26 mouse cellular contexts compared by ENCODE assay signal in the genomic region with DNA sequence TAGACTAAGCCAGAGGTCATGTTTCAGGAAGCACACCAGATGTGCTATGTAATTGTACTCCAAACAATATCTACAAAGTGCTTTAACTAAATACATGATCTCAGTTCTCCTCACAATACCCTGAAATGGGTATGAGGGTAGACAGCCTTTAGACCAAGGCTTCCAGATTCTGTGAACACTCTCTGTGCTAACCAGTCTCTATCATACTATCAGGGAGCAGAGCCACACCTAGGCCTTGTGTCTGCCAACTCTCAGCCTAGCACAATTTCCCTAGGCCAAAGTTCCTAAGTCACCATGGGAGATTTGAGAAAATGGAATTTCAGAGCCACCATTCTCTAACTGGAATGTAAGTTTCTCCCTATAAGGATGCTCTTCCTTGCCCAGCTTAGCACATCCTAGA.
A peak's percentile ranks its signal among the peaks of the same experiment; 100 is the strongest.
DNase-seq lines count a peak whose midpoint lies in the region; ATAC-seq lines count a peak whose summit lies in the region.
"Had no signal": no experiment of that assay in that cellular context is flagged by ENCODE, and none has a peak within 500 bp of the region (broad histone marks: within the 10 kb centered on the region; RNA-seq: fewer than 3 reads in every experiment).

No protein-coding gene starts in this region.

- H3K4me3 ChIP-seq in kidney, embryonic 14.5 days (ENCODE audit: low read length): no peak overlapping the region
- no peak overlapping the region for H3K4me3 ChIP-seq in lung, embryonic 16.5 days (ENCODE audit: low read length)
- no peak overlapping the region for H3K4me3 ChIP-seq in limb, embryonic 11.5 days (ENCODE audit: low read depth, low read length)
- H3K4me3 ChIP-seq: embryonic facial prominence, embryonic 13.5 days; heart, adult 2 months; heart, embryonic 13.5 days; layer of hippocampus, adult 2 months; left cerebral cortex, adult 2 months; limb, embryonic 15.5 days; liver, embryonic 15.5 days; midbrain, embryonic 10.5 days; myocyte; neural tube, embryonic 12.5 days had no signal

- H3K27me3 ChIP-seq in kidney, embryonic 14.5 days (ENCODE audit: control insufficient read depth, insufficient read depth, low read length): no peaks in the 10 kb centered on the region
- H3K27me3 ChIP-seq in lung, embryonic 16.5 days (ENCODE audit: control insufficient read depth, insufficient read depth, low read depth, low read length): no peaks in the 10 kb centered on the region
- H3K27me3 ChIP-seq in limb, embryonic 11.5 days (ENCODE audit: control insufficient read depth, insufficient read depth, low read length): no peaks in the 10 kb centered on the region
- H3K27me3 ChIP-seq: heart, embryonic 13.5 days; limb, embryonic 15.5 days; liver, embryonic 15.5 days; neural tube, embryonic 12.5 days had no signal

- no peaks in the 10 kb centered on the region for H3K4me1 ChIP-seq in kidney, embryonic 14.5 days (ENCODE audit: control insufficient read depth, insufficient read depth, low read length)
- peaks cover 22% of the 10 kb centered on the region for H3K4me1 ChIP-seq in lung, embryonic 16.5 days (replicated peaks; ENCODE audit: control insufficient read depth, insufficient read depth, low read length)
- H3K4me1 ChIP-seq in limb, embryonic 11.5 days (ENCODE audit: control insufficient read depth, insufficient read depth, low read length): peaks cover 18% of the 10 kb centered on the region
- H3K4me1 ChIP-seq: liver, embryonic 15.5 days had no signal

- H3K9me3 ChIP-seq in kidney, embryonic 14.5 days (ENCODE audit: control insufficient read depth, low read length): no peaks in the 10 kb centered on the region
- H3K9me3 ChIP-seq in lung, embryonic 16.5 days (ENCODE audit: control insufficient read depth, low read length): no peaks in the 10 kb centered on the region
- H3K9me3 ChIP-seq in limb, embryonic 11.5 days (ENCODE audit: control insufficient read depth, low read length): no peaks in the 10 kb centered on the region
- H3K9me3 ChIP-seq: embryonic facial prominence, embryonic 13.5 days; G1E; heart, embryonic 13.5 days; limb, embryonic 15.5 days; liver, embryonic 15.5 days; midbrain, embryonic 10.5 days; neural tube, embryonic 12.5 days had no signal

- H3K9ac ChIP-seq in kidney, embryonic 14.5 days (ENCODE audit: low read depth, low read length): no peak overlapping the region
- no peak overlapping the region for H3K9ac ChIP-seq in lung, embryonic 16.5 days (ENCODE audit: low read length)
- no peak overlapping the region for H3K9ac ChIP-seq in limb, embryonic 11.5 days (ENCODE audit: low read length)
- H3K9ac ChIP-seq: embryonic facial prominence, embryonic 13.5 days; heart, embryonic 13.5 days; hindbrain, embryonic 14.5 days; limb, embryonic 15.5 days; liver, embryonic 15.5 days; neural tube, embryonic 12.5 days had no signal

- no peaks in the 10 kb centered on the region for H3K36me3 ChIP-seq in kidney, embryonic 14.5 days (ENCODE audit: control insufficient read depth, insufficient read depth, low read length)
- no peaks in the 10 kb centered on the region for H3K36me3 ChIP-seq in lung, embryonic 16.5 days (ENCODE audit: control insufficient read depth, insufficient read depth, low read length)
- no peaks in the 10 kb centered on the region for H3K36me3 ChIP-seq in limb, embryonic 11.5 days (ENCODE audit: control insufficient read depth, insufficient read depth, low read length)
- H3K36me3 ChIP-seq: embryonic facial prominence, embryonic 13.5 days; limb, embryonic 15.5 days; midbrain, embryonic 10.5 days had no signal

- ATAC-seq in kidney, embryonic 14.5 days (ENCODE audit: low FRiP score, low TSS enrichment): 0 out of 2 replicates have a peak, but pooled peaks have one; percentile 46
- no peak for ATAC-seq in lung, embryonic 16.5 days (ENCODE audit: low read depth)
- ATAC-seq in limb, embryonic 11.5 days (ENCODE audit: insufficient number of reproducible peaks, low FRiP score, low TSS enrichment, low read depth): no peak
- ATAC-seq in frontal cortex, adult (ENCODE audit: low TSS enrichment): no peak
- ATAC-seq: forebrain, embryonic 16.5 days had no signal

- H3K27ac ChIP-seq in kidney, embryonic 14.5 days (ENCODE audit: low read depth, low read length): no peak overlapping the region
- H3K27ac ChIP-seq in lung, embryonic 16.5 days (ENCODE audit: low read length): peak overlapping the region; percentile 64
- H3K27ac ChIP-seq in limb, embryonic 11.5 days (replicated peaks; ENCODE audit: low read depth, low read length): peak overlapping the region; percentile 4; the same call in 1 of the 2 replicates
- H3K27ac ChIP-seq: embryonic facial prominence, embryonic 13.5 days; heart, adult 2 months; heart, embryonic 13.5 days; hindbrain, embryonic 14.5 days; layer of hippocampus, adult 2 months; left cerebral cortex, adult 2 months; limb, embryonic 15.5 days; liver, embryonic 15.5 days; neural tube, embryonic 12.5 days had no signal

- no peak for DNase-seq in kidney, adult 18-20 months
- no peak for DNase-seq in lung, postnatal 25 days (ENCODE audit: low spot score)
- no peak for DNase-seq in limb, embryonic 11.5 days (ENCODE audit: low spot score)
- DNase-seq in T-cell, adult 2 months (ENCODE audit: low spot score): no peak
- DNase-seq: cerebellum, adult 8-10 months; heart, adult 2 months; kidney, adult 9 months; kidney, postnatal 25 days; right cerebral cortex, postnatal 4 days; thymus, adult 18-20 months; thymus, postnatal 25 days had no signal

- no peak overlapping the region for H3K4me2 ChIP-seq in kidney, embryonic 14.5 days (replicated peaks; ENCODE audit: low read depth, low read length)
- no peak overlapping the region for H3K4me2 ChIP-seq in lung, embryonic 16.5 days (ENCODE audit: low read depth, low read length)
- H3K4me2 ChIP-seq in limb, embryonic 11.5 days (ENCODE audit: low read depth, severe bottlenecking): no peak overlapping the region
- H3K4me2 ChIP-seq: embryonic facial prominence, embryonic 13.5 days; heart, embryonic 13.5 days; hindbrain, embryonic 14.5 days; limb, embryonic 15.5 days; liver, embryonic 15.5 days; neural tube, embryonic 12.5 days had no signal
